Mouse (Mus musculus) spleen, adult 10 weeks (tissue): ENCODE measurements around the gene Selenow. TPM values are rescaled to one million over a fixed set of nuclear protein-coding genes. Genes with fewer than 3 reads are reported as not detected.

ENCODE experiments used
- polyA plus RNA-seq: library from polyadenylated mRNA; stranded (reverse); fragments of 350-450 nt; fragmentation: Illumina TruSeq; extraction: RNeasy Lipid Tissue Mini Kit (QIAGEN cat#74804); gene quantifications from one replicate; pipeline ENCODE4 v1.2.3, GENCODE M21; 2015; ENCODE audit warnings: low replicate concordance; ENCODE audit not compliant: insufficient read depth

Selenow gene
- polyA plus RNA-seq = 170 TPM

DNA sequence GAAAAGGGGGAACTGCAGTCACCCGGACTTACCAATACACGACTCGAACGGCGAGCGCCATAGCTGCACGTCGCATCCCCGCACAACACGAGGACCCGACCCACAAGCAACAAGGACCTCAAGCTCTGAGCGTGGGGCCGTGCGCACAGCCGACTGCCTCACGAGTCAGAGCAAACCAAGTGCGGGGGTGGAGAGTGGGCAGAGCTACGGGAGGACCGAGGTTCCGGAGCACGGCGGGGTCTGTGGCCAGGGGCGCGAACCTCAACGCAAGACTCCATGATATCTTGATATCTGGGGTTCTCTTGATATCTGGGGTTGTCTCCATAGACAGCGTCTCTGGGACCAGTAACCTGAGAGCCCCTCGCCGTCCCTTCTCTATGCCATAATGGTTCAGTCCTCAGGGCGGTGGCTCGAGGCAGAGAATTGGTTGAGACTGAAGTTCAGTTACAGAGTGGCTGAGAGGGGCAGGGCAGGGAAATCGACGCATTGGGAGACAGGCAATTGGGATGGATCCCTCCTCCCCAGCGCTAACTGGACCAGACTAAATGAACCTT lies at the start of gene Selenow:
TSS of gene Selenow (minus strand) at position 183 of the 554 bp plus-strand sequence.

DNA sequence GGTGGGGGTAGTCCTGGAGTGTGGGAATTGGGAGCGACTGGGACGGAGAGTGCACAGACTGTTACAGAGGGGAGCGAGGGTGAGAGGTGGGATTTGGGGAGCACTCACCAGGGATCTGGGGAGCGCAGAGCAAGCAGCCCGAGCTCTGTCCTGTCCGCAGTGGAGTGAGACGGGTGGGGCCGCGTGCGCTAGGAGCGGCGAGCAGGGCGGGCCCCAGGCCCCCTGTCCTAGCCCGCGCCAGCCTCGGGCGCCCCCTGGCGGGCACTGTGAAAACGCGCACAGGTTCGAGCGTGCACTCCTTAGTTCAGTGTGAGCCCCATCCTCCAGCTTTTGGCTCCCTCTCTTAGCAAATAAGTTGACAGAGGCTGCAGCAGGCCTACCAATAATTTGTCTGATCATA lies 45.1 kb upstream of the Selenow start, which contains the start of gene Ehd2:
TSS of gene Ehd2 (minus strand) at position 256 of the 400 bp plus-strand sequence.

GRCm38 (mm10) chr7:15945721-15946536 lies 23.7 kb upstream of the Selenow start, which contains the start of gene Nop53:
TSS of gene Nop53 (minus strand) at chr7:15946074.

DNA sequence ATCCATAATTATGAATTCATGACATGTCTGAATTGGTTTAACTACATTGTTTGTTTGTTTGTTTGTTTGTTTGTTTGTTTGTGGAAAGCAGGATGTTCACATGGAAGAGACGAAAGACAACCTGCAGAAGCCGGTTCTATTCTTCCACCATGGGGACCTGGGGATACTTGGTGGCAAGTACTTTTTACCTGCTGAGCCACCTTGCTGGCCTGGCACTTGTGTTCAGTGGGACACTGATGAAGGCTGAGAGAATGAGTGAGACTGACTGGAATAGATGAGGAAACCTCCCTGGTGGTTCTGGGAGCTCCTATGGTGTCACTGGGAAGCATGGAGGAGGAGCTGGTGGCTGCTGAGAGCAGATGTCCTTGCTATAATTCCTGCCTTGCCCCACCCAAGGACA lies 39.9 kb downstream of the Selenow start, which contains the start of gene Crxos:
TSS of gene Crxos (plus strand) at position 301 of the 400 bp plus-strand sequence.

DNA sequence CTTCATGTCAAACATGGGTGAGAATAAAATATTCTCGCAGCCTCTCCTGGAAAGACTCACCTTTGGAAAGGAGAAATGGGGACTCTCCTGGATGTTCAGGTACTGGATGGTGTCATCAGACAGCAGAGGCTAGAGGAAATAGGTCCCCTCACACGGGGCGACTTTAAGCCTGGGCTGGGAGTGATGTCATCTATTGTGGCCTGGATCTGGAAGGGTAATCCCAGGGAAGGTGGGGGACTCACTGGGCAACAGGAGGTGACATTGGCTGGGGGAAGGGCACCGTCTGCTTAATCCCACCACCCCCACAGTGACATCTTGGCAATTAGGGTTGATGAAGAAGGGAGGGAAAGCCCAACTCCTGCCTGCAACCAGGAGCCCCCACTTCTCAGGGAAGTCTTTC lies 42.4 kb downstream of the Selenow start, which contains the start of gene Crx:
TSS of gene Crx (minus strand) at position 213 of the 400 bp plus-strand sequence.

Other genes starting within 250 kb of the Selenow start
- gene Obox5, start 172.3 kb downstream of the Selenow start, polyA plus RNA-seq = not detected
- not detected for gene Obox6, start 82.7 kb downstream of the Selenow start, polyA plus RNA-seq
- gene Crx, start 42.4 kb downstream of the Selenow start, polyA plus RNA-seq = not detected
- gene Crxos, start 39.8 kb downstream of the Selenow start, polyA plus RNA-seq = not detected
- 99.8 TPM for gene Nop53, start 23.7 kb upstream of the Selenow start, polyA plus RNA-seq
- gene Ehd2, start 45.2 kb upstream of the Selenow start, polyA plus RNA-seq = 13.3 TPM
- 7.6 TPM for gene Bicra, start 125.5 kb upstream of the Selenow start, polyA plus RNA-seq
- not detected for gene Zfp541, start 139.4 kb upstream of the Selenow start, polyA plus RNA-seq
- 60.6 TPM for gene Napa, start 176.1 kb upstream of the Selenow start, polyA plus RNA-seq
- 29.5 TPM for gene Kptn, start 197.5 kb upstream of the Selenow start, polyA plus RNA-seq
- 0.66 TPM for gene Slc8a2, start 207.4 kb upstream of the Selenow start, polyA plus RNA-seq